Mouse (Mus musculus): ENCODE data around the gene Dpp7. TPM values are rescaled to one million over a fixed set of nuclear protein-coding genes. Genes with fewer than 3 reads are reported as not detected.

The Dpp7 gene
- polyA plus RNA-seq (2012; rRNA removed) = 18.1 and 28.0 TPM in 2 replicates

DNA sequence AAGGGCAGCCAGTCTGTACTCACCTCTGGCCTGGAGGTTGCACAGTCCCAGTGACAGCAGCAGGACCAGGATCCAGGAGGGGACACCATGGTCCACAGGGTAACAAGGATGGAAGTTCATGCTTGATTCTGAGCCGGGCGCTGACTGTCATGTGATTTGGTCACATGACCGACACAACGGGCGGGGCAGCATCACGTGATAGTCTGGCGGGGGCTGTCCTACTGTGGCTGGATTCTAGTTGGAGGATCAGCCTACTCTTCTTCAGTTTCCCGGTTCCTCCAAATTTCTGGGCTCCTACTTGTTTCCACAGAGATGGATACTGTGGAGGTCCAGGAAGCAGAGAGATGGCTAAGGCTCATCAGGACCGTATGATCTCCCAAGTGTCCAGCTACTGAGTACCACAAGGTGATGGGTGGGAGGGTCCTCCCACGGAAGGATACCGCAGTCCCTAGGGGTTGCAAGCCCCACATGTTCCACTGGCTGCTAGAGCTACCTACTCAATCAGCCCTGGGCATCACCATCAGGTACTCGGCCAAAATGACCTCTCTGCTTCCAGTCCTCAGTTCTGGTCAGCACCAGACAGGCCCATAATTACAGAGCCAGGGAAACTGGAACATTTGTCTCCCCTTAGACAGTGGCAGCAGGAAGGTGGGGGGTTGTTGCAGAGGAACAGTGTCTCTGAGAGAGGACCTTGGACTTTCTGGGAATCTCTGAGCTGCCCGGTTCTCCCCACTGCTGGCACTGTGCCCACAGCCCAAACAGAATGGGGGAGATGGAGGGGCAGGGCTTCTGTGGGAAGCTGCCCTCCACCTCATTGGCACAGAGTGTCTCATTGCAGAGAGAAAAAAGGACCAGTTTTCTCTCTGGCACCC is at the start of gene Dpp7:
Gene Dpp7, minus strand, starts transcription at position 152 of the 872 bp plus-strand sequence.
- no peak for DNase-seq (ENCODE audit: low read depth)

- DNase-seq (ENCODE audit: low read depth) = no peak
Observed at GRCm38 (mm10) chr2:25403994-25404393, 47.8 kb upstream of the Dpp7 start.

DNA sequence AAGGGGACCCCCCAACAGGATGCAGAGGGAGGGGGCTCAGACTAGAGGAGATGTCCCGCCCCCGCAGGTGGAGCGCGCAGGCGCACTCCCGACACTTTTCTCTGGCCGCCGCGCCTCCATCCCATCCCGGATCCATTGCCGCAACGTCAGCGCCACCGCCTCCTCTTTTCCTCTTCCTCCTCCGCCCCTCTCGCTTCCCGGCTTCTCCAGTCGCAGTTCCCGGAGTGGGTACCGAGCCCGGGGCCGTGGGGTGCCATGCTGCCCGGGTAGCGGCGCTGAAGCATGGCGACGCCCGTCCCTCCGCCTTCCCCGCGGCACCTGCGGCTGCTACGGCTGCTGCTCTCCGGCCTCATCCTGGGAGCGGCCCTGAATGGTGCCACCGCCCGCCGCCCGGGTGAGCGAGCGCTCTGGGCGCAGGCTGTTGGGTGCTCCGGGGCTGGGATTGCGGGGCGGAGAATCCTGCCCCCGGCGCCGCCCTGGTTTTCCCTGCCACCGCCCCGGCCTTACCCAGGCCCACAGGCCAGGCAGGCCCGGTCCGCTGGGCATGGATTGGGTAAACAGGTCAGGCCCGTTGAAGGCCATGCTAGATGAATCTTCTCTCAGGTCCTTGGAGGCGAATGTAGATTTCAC is 46.9 kb upstream of the Dpp7 start:
- DNase-seq (ENCODE audit: low read depth) = no peak

DNA sequence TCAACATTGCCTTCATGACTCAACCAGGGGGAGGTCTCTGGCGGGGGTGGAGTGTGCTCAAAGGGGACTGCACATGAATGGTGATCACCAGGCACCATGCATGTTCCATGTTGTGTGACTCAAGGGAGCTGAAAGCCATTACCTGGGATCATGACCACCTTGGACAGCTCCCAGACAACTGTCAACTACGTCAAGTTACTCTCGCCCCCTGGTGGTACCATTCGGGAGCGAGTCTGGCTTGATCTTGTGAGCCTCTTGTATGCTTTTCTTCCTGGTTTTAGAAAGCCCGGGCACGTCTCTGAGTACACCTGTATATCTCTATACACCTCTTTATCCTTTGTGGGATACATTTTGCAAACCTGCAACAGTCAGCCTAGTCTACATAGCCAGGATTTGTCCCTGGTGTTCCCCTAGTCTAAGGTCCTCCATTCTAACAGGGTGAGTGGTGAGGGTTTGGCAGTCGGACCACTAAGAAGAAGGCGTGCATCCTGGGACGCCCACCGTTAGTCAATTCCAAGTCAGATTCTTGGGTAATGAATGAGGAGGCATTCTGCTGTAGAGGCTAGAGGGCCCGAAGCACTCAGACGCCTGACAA is 46.3 kb upstream of the Dpp7 start:
- no peak for DNase-seq (ENCODE audit: low read depth)

- no peak for DNase-seq (ENCODE audit: low read depth)
Observed at GRCm38 (mm10) chr2:25400764-25401163, 44.6 kb upstream of the Dpp7 start.

- DNase-seq (ENCODE audit: low read depth) = no peak
Observed at GRCm38 (mm10) chr2:25400291-25400690, 44.1 kb upstream of the Dpp7 start.

GRCm38 (mm10) chr2:25399051-25399450 is 42.9 kb upstream of the Dpp7 start, which contains the start of gene Npdc1:
Gene Npdc1, plus strand, starts transcription at chr2:25399351.
- DNase-seq (ENCODE audit: low read depth) = no peak

DNA sequence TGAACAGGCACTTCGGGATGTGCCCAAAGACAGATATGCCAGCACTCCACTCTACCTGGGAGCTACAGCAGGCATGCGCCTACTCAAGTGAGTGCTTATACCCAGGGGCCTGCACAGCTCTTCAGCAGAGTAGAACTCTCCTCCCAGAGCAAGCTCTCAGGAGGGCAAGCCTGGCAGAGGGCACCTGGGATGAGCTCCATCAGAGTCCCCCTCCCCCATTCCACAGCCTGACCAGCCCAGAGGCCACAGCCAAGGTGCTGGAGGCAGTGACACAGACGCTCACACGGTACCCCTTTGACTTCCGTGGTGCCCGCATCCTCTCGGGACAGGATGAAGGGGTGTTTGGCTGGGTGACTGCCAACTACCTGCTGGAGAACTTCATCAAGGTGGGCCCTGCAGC is 41.9 kb upstream of the Dpp7 start:
- no peak for DNase-seq (ENCODE audit: low read depth)

DNA sequence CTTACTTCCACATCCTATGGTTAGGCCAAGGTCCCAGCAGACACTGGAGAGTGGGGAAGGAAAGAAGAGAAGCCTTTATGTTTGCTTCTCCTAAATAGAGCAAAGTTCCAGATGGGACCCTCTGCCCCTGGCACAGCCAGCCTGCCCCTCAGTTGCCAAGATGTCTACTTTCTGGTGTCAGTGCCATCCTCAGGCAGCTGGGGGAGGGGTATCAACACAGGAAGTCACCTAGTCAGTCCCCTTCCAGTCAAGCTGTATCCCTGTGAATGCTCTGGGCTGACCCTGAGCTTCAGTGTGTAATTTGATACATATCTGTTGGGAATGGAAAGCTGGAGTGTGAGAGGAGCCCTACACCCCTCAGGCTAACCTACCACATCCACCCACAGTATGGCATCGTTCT is 40.9 kb upstream of the Dpp7 start:
- DNase-seq (ENCODE audit: low read depth) = no peak

DNA sequence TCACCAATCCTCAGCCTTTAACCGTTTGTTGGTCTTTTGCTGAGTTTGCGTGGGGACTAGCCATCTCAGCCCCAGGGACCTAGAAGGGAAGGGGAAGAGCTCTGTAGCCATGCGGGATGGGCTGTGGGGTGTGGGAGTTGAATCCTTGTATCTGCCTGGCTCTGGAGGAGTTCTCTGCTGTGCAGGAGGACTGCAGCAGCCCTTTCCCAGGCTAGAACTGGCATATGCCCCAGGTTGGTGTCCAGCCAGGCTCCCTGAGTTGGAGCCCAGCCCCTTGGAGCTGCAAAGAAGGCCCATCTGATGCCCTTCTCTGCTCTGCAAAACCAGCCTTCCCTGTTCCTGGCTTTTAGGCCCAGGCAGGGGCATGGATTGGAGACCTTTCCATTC is 40.4 kb upstream of the Dpp7 start:
- no peak for DNase-seq (ENCODE audit: low read depth)

- DNase-seq (ENCODE audit: low read depth) = no peak
Observed at GRCm38 (mm10) chr2:25395721-25396596, 39.8 kb upstream of the Dpp7 start, which contains the start of gene Entpd2. Gene Entpd2, plus strand, starts transcription at chr2:25395874.

DNA sequence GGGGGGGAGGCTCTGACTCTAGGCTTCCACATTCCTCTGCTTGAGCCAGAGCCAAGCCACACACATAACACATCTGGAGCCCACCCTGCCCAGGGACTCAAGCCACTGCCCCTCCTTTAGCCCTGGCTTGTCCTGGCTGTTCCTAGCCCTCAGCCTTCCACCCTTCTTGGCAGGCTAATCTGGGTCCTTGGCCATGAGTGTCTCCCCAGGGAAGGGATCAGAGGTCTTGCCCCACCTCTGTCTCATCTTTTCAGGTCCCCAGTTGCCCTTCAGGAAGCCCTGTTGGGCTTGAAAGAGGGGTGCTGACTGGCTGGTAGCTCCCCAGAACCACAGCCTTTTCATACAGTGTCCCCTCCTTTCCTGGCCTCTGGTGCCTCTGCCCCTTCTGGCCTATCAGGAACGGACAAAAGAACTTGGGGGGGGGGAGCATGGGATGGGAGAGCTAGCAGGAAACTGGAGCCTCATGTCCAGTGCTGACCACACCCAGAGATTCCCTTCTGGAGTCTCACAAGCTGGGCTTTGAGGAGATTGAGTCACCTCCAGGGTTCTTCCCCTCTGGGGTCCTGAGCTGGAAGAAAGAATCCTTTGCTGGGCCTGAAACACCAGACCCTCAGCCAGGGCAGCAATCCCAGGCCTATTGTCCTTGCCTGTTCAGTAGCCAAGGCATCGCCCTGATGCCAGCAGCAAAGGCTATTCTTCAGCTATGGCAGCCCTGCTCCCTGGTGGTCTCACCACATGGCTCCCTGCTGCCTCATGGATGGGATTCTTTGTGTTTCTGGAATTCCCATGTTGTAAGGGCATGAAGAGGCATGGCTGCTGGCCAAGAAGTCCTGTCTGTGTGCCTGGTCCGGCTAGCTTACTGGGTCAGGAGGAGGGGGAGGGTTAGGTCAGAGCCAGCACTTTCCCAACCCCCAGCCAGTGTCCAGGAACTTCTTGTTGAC is 38.4 kb upstream of the Dpp7 start:
- no peak for DNase-seq (ENCODE audit: low read depth)

- DNase-seq (ENCODE audit: low read depth) = no peak
Observed at GRCm38 (mm10) chr2:25391266-25391665, 35.1 kb upstream of the Dpp7 start.

DNA sequence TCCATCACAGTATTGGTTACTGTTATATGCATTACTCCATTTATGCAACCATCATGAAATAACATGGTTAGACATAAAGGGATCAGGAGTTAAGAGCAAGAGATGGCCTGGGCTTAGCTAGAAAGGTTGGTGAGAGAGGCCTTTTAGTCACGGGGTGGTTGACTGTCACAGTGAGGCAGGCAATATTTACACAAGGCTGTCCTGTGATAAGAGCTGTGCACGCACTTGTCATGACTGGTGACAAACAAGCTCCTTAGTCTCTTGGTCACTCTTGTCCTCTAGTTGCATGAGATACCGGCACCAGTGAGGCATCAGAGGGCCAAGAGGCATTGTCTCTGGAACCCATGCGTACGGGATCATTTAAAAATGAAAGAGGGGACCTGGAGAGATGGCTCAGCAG is 28.3 kb upstream of the Dpp7 start:
- no peak for DNase-seq (ENCODE audit: low read depth)

- DNase-seq (ENCODE audit: low read depth) = no peak
Observed at GRCm38 (mm10) chr2:25376589-25376988, 20.4 kb upstream of the Dpp7 start.

- no peak for DNase-seq (ENCODE audit: low read depth)
Observed at GRCm38 (mm10) chr2:25373431-25373830, 17.3 kb upstream of the Dpp7 start.

GRCm38 (mm10) chr2:25372644-25373391 is 16.7 kb upstream of the Dpp7 start:
- DNase-seq (ENCODE audit: low read depth) = no peak

DNA sequence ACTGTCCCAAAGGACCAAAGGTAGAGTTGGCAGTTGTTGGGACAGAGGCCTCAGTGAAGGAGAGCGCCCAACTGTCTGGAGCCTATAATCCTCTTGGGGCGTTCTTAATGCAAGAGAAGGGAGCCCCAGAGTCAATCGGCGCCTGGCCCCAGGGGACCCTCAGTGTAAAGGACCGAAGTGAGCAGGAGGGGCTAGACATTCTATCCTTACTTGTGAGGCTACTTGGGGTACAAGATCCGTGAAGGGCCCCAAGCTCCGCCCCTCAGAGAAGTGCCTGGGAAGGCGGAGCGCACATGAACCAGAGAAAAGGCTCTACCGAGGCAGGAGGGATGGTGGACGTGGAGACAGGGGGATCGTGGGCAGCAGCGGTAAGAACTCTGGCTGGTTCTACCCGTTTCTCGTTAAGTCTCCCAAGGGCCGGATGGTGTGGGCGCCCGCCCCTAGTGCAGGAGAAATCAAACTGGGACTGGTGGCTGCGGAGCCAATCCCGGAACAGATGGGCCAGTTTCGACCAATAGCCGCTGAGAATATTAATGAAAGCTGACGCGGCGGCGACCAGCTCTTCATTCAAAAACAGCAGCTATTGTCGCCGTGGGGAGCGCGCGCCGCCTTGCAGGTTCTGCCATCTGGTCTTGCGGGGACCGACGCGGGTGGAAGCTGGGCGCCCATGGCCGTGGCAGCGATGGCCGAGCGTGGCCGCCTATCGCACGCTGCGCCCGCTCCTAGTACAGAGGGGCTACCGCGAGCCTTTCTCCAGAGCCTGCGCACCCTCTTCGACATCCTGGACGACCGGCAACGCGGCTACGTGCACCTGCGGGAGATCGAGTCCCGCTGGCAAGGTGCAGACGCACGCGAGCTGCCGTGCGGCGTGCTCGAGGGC is 15.8 kb upstream of the Dpp7 start, which contains the start of gene Sapcd2:
Gene Sapcd2, plus strand, starts transcription at position 558 of the 880 bp plus-strand sequence.
- no peak for DNase-seq (ENCODE audit: low read depth)

- no peak for DNase-seq (ENCODE audit: low read depth)
Observed at GRCm38 (mm10) chr2:25369996-25370395, 13.8 kb upstream of the Dpp7 start.
